Mouse (Mus musculus) thymus, postnatal 4 days (tissue): Measurements from ENCODE around the gene Iqcd.

Experiments used
- DNase-seq: peaks from one replicate; pipeline ENCODE4 v3.0.0; 2021

Gene Iqcd

DNA sequence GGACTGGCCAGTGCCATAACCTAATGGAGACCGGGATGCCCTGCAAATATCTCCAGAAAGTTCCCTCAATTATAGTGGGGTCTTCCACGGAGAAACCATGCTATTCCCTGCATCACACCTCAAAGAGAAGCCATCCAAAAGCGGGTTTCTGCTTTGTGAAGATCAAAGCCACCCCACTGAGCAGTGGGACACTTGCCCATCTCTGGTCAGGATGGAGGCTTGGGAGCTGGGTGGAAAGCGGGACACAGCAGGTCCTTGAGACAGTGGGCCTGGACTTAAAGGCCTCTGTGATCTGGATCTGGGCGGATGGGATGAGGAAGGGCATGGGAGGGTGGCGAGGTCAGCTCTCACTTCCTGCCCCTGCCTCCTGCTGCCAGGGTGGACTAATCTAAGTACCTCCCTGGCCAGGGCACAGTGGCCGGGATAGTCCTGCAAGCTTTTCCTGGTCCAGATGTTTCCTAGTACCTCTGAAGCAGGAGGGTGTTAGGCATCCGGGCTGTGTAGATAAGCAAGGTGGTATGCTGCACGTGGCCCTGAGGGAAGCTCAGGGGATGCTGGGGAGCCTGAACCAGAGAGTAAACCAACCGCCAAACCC is 14.2 kb upstream of the Iqcd start:
- no peak for DNase-seq

DNA sequence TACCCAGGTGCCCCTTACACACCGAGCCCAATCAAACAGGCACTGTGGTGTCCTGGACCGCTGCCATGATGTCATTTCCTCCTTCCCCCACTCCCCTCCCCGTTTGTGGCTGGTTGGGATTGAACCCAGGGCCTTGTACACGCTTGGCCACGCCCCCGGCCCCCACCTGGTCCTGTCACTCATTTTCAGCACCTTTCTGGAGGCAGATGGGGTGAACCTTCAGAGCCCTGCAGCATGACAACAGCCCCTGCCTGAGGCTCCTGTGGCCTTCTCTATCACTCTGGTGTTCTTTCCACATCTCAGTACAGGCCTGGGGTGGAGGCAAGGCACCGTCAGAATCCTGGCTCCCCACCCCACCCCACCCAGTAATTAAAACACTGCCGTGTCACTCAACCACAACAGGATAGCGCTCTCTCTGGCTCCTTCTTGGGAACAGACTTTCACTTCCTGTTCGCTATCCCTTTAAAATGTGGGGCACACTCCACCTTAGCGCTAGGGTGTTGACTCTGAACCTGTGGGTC is 12.0 kb upstream of the Iqcd start:
- DNase-seq: peak; percentile 77

DNA sequence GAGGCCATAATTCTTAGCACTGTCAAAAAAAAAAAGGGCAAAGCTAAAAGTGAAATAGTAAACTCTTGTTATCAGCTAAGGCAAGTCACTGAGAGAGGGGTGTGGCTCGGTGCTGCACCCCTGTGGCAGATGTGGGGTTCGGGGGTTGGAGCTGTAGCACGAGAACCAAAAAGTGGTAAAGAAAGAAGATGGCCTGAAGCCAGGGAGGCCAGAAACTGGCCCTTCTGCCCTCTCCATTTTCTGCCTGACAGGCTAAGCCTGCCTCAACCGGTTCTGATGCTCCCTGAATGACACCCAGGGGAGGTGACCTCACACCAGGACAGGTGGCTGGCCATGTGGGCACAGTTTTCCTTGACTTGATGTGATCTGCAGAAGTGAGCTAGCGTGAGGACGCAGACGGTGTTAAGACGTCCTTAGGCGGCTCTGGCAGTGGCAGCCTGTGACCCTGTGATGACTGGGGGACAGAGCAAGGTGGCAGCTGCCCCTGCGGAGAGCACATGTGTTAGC is 10.8 kb upstream of the Iqcd start:
- peak; percentile 86 for DNase-seq

GRCm38 (mm10) chr5:120578504-120579081 is 10.2 kb upstream of the Iqcd start:
- peak; percentile 79 for DNase-seq

GRCm38 (mm10) chr5:120579211-120579897 is 9.5 kb upstream of the Iqcd start:
- peak; percentile 70 for DNase-seq

DNA sequence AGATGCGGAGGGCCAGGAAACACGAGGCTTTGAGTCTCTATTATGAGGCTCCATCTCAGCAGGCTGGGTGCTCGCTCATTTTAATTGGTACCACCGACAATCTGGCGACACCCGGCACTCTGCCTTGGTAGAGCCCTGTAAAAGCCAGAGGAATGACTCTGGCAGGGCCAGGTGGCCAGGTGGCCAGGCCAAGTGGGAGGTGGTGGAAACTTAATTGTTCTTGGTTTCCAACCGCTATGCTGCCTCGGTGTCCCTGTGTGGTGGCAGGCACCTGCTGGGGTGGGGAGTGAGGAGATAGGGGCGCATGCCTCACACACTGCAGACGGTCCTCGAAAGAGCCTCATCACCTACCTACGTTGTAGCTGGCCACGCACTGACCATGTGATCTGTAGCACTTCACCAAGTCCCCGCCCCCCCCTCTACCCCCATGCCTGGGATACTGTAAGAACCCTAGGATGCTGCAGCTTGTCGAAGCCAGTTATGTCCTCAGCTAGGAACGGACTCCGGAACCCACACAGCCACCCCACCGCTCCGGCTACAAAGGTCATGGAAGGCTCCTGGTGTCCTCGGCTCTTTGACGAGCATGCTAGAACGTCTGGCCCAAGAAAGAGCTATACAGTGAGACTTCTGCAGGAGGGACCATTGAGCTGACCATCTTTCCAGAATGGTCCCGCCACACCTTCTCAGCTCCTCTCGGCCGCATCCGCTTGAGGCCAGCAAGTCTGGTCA is 8.8 kb upstream of the Iqcd start:
- DNase-seq: peak; percentile 66

GRCm38 (mm10) chr5:120582002-120582401 is 6.8 kb upstream of the Iqcd start:
- no peak for DNase-seq

DNA sequence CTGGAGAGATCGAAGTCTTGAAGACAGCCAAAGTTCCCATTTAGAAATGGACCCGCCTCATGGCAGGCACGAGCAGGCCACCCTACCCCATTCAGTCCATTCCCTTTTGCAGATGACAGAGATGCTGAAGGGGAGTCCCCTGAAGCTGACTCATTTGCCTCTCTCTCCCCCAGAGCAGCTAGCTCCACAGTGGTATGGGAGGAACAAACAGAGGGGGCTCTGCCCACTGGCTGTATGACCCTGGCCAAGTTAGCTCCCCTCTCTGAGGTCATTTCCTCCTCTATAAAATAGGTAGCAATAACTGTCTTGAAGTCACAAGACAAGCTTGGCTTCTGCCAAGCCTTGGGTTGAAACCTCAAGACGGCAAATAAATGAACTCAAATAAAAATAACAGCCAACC is 5.3 kb upstream of the Iqcd start:
- no peak for DNase-seq

DNA sequence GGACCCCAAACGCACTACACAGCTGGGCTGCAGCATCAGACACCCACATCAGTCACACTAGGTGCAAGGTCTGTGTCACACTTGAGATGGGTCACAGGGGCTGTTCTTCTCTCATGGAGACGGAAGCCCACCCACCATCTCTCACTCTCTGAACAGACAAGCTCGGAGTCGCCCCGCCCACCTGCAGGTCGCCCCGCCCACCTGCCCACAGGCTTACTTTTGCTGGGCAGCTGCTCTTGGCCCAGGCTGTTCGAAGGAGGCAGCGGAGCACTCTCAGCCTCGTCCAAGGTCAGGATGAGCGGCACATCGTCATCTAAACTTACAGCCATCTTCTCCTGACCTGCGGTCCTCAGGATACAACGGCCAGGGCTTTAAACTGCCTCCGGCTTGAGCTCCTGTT is 3.8 kb upstream of the Iqcd start:
- peak; percentile 45 for DNase-seq

DNA sequence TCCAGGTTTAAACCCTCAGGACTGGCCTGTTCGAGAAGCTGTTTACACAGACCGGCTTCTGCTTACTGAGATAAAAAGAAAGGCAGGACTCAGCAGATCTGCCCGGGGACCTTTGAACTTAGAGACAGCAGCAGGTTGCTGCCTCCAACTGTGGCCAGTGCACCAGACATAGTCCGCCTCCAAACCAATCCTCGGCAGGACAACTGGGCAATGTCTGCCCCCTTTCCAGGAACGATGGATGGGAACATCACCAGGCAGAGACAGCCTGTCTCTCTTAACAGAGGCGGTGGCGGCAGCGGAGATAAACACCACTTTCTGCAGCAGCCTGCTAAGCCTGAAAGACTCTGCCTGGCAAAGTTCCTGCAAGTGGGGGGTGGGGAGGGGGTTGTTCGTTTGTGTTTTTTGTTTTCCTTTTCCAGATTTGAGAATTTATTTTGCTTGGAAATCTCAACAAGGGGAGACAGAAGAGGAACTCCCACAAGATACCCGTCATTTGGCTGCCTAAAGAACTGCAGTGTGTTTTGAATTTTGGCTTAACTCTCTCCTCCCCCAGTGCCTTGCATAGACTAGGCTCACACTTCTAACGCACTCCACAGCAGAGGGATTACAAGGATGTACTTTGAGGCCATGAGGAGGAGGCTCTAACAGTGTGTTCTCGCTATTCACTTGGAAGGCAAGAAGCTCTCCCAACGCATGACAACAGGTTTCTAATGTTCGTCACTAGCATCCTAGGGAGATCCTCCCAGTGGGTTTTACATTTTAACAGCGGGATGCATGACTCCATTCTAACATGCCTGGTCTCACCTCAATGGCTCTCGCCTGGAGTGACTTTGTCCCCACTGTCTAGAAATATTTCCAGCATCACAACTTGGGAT is 1.8 kb upstream of the Iqcd start:
- DNase-seq: peak; percentile 59

DNA sequence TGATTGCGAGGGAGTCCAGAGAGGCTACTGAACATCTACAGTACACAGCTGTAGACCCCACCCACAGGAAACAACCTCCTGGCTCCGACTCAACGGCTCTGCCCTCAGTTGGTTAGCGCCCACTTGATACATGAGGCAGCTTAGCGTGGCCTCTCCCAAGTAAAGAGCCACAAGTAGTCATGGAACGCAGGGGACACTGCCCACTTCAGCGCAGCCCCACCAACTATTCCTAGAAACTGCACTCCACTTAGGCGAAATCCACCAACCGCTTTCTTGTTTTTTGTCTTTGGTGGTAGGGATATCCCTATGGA is 1.2 kb upstream of the Iqcd start:
- DNase-seq: peak; percentile 66

DNA sequence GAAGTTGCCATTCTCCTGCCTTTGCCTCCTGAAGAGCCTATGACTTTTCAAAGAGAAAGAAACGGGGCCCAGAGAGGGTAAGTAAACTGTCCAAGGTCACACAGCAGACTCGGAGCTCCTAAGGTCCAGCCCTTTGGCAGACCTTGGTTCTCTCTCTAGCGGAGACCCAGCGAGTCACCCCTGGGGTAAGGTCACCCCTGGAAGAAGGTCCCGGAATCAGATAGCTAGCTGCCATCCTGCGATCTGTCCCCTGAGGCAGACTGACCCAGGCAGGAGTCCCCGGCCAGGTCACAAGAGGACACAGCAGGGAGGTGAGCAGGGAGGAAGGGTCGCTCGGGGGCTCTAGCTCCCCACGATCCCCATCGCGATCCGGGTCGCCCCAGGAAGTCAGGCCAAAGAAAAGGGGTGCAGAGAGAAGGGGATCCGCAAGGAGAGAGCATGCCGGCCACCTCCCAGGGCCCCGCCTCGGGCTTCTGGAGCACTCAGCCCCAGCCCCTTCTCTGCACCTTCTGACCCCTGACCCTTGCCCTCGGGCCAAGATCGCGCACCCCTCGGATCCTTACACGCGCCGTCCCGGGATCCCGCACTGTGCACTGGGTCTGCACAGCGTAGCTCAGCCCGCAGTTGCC is 762 bp upstream of the Iqcd start:
- DNase-seq: no peak

DNA sequence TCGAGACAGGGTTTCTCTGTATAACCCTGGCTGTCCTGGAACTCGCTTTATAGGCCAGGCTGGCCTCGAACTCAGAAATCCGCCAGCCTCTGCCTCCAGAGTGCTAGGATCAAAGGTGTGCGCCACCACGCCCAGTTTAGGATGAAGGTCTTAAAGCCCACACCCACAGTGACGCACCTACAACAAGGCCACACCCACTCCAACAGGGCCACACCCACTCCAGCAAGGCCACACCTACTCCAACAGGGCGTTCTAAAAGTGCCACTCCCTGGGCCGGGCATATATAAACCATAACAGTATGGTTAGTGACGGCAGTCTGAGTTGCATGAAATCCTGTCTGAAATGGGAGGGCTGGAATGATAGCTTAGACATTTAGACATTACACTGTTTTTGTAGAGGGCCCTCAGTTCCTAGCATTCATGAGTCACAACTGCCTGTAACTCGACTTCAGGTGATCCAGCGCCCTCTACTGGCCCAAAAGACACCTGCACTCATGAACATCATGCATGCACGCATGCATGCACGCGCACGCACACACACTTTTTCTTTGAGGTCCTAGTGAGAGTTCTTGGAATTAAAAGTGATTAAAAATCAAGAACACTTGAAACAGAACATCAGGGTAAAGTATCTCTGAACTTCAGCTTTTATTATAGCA is 1.7 kb downstream of the Iqcd start:
- peak; percentile 68 for DNase-seq

DNA sequence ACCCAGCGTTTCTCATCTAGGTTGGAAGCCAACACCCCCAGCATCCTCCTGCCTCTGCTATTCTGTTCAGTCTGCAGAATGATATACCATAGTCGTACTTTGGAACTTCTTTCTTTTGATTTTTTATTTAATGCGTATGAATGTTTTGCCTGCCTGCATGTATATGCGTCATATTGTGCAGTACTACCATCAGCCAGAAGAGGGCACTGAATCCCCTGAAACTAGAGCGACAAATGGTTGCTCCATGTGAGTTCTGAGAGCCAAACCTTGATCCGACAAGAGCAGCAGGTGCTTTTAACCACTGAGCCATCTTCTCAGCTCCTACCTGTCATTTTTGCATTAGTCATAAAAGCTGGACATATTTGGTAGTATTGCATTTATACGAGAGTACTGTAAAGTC is 3.3 kb downstream of the Iqcd start:
- peak; percentile 65 for DNase-seq

GRCm38 (mm10) chr5:120594485-120594884 is 5.7 kb downstream of the Iqcd start:
- no peak for DNase-seq

DNA sequence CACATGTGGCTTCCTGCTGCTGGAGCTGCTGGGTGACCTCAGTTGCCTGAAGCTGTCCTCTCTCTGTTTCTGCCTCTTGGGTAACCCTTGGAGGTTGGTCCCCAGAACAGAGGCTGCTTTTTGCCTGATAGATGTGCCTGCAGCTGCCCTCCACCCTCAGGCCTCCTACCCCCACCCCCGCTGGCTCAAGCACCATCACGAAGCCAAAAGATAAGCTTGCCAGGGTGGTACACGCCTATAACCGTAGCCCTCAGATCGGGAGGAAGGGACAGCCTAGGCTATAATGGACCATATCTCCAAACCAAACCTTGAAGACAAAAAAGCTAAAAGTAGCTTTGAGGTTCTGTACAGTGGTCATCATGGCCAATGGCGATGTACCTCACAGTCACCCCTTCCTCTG is 10.8 kb downstream of the Iqcd start:
- no peak for DNase-seq

DNA sequence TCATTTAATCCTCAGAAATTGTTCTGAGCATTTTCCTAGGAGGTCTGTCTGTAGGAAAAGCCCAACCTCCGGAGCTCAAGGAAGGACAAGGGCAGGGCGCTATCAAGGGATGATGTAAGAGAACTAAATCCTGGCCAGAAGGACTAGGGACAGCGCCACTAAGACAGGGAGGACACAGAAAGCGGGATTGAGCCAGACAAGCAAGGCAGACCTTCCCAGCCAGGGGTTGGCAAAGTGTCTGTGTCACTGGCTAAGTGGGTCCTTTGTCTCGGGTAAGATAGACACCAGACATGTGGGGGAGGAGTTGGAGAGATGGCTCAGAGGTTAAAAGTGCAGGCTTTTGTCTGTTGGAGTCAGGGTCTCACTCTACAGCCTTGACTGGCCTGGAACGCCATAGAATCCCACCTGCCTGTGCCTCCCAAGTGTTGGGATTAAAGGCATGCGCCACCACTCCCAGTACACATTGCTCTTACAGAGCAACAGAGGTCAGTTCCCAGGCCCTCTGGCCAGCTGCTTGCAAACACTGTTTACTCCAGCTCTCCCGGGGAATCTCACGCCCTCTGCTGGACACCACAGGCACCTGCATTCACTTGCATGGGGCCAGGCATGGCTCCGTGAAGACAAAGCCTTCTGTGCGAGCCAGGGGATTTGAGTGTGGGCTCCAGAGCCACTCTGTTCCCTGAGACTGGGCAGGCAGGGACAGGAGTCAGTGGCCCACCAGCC is 12.3 kb downstream of the Iqcd start:
- peak; percentile 57 for DNase-seq

DNA sequence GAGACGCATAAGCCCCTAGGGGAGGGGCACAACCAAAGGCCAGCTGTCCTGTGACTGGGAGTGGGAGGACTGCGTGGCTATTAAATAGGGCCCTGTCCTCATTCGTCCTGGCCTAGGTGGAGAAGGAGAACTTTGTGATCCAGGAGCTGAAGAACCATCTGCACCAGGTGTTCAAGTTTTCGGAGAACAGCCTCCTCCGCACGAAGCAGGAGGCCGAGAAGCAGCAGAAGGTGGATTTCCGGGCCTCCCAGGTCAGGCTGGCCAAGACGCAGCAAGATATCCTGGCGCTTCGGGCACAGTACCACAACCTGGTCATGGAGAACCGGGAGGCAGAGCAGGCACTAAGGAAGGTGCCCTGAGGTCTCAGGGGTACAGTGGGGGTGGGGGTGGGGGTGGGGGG is 13.4 kb downstream of the Iqcd start:
- DNase-seq: no peak

GRCm38 (mm10) chr5:120603515-120603914 is 14.7 kb downstream of the Iqcd start:
- DNase-seq: no peak

DNA sequence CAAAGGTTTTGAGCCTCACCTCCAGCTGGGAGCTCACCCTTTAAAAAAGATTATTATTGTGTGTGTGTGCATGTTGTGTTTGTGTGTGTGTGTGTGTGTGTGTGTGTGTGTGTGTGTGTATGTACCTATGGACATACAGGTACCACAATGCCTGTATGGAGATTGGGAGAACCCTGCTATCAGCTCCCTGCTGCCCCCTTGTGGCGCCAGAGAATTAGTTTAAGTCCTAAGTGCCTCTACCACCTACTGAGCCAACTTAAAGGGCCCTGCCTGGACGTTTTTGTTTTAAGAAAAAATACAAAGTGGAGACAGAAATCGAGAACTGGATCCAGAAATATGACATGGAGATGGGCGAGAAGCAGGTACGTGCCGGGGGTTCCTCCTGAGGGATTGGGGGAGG is 16.0 kb downstream of the Iqcd start:
- DNase-seq: peak; percentile 96

DNA sequence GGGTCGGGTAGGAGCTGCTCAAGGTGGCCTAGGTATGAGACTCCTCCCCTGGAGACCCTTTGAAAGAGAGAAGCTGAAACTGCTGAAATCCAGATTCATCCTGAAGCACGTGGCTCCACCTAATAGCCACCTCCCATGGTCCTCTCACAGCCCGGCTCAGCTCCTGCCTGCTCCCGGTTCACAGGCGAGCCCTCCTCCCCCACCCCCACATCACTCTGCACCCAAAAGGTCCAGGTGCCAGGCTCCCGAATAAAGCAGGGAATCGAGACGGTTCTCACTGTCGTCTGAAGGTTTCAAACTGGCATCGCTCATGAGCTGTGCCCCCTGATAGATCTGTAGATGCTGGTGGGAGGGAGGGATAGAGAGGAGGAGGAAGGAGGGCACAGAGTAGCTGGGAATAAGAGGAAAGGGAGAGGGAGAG is 16.4 kb downstream of the Iqcd start:
- peak; percentile 25 for DNase-seq
